Mouse (Mus musculus) kidney, adult 18-20 months (tissue): ENCODE data around the gene Tbx4.

Source experiments
- DNase-seq: peaks from one replicate; pipeline ENCODE4 v3.0.0; 2021

The Tbx4 gene

DNA sequence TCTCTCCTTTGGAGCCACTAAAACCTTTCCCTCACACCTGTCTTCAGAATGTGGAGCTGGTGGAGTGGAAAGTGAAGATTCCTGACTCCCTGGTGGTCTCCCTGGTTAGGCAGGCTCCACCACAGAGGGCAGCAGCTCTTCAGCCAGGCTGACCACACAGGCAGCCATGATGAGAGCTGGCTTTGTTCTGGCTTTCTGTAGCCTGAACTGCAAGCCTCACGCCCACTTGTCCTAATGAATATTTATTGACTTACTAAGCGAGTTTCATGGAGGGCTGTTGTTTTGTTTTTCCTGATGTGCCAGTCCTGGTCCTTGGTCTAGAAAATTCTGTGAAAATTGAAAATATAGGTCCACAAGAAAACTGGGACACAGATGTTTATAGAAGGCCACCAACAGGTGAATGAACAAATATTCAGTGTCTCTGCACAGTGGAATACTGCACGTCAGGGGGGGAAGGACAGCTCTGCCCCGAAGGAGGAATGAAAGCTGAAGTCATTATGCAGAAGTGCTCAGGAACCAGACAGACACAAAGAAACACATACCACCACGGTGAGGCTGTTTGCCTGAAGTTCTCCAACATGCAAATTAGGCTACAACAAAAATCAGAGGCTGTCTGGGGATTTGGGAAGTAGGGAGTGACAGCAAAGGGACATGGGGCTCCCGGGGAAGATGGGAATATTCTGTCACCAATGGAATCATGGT lies 28.1 kb upstream of the Tbx4 start:
- DNase-seq, result no peak

DNA sequence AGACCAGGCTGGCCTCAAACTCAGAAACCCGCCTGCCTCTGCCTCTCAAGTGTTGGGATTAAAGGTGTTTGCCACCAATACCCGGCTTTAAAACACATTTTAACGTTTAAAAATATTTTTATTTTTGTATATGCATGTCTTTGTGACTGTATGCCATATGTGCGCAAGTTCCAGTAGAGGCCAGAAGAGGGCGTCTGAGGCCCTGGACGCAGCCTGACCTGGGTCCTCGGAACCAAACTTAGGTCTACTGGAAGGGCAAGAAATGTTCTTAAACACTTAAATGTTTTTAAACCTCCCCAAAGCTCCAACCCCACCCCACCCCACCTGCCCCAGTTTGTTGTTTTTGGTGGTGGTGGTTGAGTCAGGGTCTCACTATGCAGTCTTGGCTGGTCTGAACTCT lies 21.9 kb upstream of the Tbx4 start:
- DNase-seq, result no peak

- no peak for DNase-seq
Observed at GRCm38 (mm10) chr11:85876059-85876788, 10.0 kb upstream of the Tbx4 start.

DNA sequence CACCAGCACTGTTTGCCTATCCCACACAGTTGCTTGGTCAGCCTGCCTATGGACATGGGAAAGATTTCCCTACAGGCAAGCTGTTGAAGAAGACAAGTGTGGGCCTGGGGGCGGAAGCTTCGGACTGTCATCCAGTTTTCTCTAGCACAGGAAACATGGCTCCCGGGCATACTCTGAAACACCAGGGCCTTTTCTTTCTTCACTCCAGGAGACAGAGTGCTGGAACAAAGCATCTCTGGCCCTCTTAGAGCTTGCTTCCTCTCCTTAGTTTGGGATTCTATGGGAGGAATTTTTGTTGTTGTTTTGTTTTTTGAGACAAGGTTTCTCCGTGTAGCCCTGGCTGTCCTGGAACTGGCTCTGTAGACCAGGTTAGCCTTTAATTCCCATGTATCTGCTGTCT lies 1.7 kb upstream of the Tbx4 start:
- no peak for DNase-seq

DNA sequence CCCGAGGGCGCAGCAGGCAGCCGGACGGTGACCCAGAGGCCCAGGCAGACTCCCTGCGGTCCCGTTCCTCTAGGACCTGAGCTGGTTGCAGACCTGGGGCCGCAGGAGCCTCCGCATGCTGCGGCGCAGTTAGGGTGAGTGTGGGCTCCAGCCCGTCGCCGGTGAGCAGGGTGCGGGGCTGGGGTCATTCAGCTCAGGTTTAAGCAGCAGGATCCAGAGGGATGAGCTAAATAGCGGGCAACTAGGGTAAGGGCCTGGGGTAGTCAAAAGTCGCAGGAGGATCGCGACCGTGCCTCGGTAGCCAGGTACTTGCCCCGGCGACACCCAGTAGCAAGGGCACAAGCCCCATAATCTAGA lies 185 bp downstream of the Tbx4 start:
- no peak for DNase-seq

DNA sequence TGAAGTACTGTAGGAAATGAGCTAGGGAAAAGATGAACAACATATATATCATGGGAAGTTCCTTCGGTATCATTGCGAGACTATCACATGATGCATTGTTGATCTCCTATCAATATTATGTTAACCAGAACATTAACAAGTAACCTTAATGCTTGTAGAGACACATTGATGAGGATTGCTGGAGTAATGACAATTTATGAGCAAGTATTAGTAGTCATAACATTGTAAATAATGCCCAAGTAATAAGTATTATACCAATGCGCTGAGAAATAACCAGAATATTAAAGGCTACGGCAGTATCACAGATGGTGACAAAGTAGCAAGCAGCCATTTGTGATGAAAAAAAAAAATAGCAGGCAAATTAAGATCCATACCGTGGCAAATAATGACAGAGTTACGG lies 1.1 kb downstream of the Tbx4 start:
- DNase-seq, result no peak

DNA sequence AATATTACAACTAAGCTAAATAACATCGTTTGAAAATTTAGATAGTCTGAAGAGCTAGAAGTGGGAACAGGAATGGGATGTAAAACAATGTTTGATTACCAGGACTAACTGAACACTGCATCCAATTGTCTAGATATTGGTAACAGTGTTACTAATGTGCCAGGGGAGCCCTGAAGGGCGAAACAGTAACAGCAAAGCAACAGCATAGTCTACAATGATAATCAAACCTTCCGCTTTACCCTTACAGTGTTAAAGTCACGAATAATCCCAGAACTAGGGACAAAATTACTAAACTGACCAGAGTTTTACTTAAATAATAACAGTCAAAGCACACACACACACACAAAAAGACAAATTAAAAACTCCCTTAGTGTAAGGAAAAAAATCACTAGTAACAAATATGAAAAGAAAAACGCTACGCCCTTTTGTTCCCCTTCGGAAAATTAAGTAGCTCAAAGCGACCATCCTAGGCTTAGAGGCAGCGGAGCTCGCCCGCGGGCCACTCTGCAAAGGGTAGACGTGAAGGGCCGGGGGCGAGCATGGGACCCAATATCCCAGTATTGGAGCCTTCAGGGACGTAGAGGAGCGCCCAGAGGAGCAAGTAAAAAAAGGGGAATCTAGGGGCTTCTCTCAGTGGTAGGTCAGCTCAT lies 1.7 kb downstream of the Tbx4 start:
- no peak for DNase-seq

GRCm38 (mm10) chr11:85888451-85888961 lies 2.3 kb downstream of the Tbx4 start:
- no peak for DNase-seq

DNA sequence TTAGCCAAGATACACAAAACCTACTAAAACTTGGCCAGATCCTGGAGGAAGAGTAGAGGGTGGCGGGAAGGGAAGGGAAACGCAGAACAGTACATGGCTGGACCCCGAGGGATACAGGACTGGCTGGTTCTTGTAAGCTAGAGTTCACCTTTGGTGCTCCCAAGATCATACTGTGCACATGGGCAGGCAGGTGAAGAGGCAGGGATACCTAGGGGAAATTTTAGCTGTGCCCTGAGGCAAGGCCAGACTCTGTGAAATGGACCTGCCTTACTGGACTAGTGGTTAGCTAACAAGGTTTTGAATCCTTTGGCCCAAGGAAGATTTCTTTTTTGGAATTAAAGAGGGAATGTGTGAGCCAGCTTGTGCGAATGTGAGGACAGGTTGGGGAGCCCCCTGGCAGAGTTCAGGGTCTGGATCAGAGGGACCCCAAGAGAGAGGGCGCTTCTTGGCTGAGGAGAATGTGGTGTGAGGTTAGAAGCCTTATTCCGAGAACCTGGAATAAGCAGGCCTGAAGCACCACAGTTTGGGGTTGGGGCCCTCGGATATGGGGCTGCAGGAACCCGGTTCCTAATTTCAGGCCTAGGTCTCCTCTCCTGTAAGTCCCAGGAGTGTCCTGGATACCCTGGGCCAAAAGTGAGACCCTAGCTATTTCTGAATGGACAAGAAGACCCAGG lies 3.0 kb downstream of the Tbx4 start:
- no peak for DNase-seq

DNA sequence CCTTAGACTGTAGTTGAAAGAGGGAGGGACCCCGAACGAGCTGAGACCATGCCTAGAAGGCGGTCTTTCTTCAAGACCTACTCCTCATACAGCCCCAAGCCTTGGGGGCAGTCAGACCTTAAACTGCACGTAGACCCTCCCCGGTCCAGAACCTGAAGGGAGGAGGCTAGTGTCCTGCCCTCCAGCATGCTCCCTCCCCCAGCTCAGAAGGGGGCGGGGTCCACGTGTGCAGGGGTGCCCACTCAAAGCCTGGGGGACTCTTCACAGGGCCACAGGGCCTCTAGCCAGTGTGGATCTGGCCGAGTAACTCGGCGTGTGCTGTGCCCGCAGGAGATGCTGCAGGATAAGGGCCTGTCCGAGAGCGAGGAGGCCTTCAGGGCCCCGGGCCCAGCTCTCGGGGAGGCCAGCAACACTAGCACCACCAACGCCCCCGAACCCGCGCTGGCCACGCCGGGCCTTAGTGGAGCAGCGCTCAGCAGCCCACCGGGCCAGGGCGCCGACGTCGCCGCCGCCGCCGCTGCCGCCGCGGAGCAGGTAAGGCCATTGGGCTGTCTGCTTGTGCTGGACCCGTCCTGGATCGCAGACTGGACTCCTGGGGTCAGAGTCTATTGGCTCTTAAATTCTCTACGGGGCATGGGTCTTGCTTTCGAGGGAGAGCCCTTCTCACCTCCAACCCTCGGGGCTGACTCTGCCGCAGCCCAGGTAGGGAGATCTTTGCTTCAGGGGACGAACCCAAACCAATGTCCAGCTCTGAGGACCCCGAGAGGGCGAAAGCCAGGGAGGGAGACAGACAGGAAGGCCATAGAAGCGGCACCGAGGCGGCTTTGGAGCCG lies 3.7 kb downstream of the Tbx4 start:
- DNase-seq, result peak; percentile 21

DNA sequence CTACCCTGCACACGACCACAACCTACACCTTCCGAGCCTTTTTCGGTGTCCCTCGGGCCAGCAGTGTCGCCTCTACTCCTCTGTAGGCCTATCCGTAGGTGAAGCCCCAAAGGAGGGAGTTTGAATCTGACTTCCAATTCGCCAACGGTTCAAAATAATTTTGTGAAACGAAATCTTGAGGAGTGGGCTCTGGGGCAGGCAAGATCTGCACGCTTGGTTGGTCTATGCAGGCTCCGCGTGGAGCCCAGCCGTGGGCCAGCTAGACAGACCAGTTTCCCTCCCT lies 4.3 kb downstream of the Tbx4 start:
- no peak for DNase-seq

DNA sequence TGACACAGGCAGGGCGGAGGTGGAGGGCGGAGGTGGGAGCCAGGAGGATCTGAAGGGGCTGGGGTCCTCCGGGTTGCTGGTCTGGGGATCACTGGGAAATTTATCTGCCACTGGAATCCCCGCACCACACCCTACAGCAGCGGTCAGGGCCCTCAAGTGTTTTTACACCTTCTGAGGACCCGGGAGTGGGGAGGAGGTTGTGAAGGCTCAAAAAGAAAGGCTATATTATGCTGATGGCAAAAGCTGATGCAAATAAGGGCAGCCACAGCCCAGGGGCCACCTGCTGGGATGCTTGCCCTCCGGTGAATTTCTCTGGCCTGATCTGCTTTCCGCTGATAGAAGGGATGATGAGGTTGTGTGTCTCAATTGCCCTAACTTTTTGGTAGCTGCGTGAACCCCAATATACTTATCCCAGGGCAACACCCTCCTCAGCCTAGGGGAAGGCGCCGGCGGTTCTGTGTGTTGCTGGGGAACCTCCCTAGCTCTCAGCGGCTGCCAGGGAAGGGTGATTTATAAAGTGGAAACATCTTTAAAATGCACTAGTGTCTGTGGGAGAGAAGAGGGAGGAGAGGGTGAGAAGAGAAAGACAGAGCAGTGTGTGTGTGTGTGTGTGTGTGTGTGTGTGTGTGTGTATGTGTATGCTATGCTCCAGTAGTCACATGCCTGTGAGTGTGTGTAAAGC lies 4.9 kb downstream of the Tbx4 start:
- DNase-seq, result no peak

- no peak for DNase-seq
Observed at GRCm38 (mm10) chr11:85891692-85892040, 5.4 kb downstream of the Tbx4 start.

GRCm38 (mm10) chr11:85892771-85893170 lies 6.5 kb downstream of the Tbx4 start:
- no peak for DNase-seq

DNA sequence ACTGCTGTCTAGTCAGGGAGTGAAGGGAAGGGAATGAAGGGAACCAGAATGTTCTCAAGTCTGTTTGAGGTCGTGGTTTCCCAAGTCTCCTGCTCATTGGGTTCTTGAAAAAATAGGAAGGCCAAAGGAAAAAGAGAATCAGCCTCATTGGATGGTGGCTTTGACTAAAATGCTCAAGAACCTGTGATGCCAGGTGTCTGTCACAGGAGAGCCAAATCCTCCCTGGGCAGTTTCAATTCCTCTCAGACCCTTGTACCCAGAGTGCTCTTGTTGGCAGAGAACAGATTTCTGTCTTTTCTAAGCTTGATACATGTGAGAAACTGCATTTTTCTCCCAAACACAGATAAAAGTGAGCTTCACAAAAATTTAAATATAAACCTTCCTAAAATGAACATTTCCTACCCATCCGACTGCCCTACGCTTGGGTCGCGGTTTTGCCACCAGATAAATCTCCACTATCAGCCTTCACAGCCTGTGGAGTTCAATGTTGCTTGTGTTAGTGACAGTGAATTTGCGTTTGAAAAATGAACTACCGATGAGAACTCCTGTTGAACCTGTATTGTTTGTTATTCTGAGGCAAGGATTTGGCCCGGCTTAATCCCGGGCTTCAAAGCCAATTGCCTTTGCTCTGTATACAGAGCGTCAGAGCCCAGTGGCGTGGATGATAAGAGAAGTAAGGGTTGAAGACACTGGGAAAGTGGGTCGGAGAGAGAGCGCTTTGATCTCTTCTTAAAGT lies 7.3 kb downstream of the Tbx4 start:
- DNase-seq, result no peak

- no peak for DNase-seq
Observed at GRCm38 (mm10) chr11:85894136-85894530, 7.9 kb downstream of the Tbx4 start.

GRCm38 (mm10) chr11:85894731-85895545 lies 8.7 kb downstream of the Tbx4 start:
- DNase-seq, result no peak

- DNase-seq, result no peak
Observed at GRCm38 (mm10) chr11:85896335-85896985, 10.2 kb downstream of the Tbx4 start.

- no peak for DNase-seq
Observed at GRCm38 (mm10) chr11:85900291-85900690, 14.1 kb downstream of the Tbx4 start.

- DNase-seq, result no peak
Observed at GRCm38 (mm10) chr11:85909514-85909913, 23.3 kb downstream of the Tbx4 start.
